Mouse (Mus musculus) hindbrain, embryonic 12.5 days (tissue): Measurements from ENCODE around the gene Cd300lf. TPM values are rescaled to one million over a fixed set of nuclear protein-coding genes. Genes with fewer than 3 reads are reported as not detected.

ENCODE experiments used
- ATAC-seq: fragments of 200-750 bp; cut with Nextera tagmentation; 2 replicates; pipeline ENCODE4 v1.8.0; 2017; ENCODE audit warnings: moderate TSS enrichment; ENCODE audit not compliant: low FRiP score
- H3K27ac ChIP-seq: fragments of 300-500 bp; sonication (generic); 2 replicates; pipeline ENCODE4 v1.5.1; 2016; ENCODE audit warnings: mild to moderate bottlenecking
- H3K27me3 ChIP-seq: fragments of 300-500 bp; sonication (generic); 2 replicates; pipeline ENCODE4 v1.6.1; 2016; ENCODE audit warnings: mild to moderate bottlenecking
- H3K36me3 ChIP-seq: fragments of 300-500 bp; sonication (generic); 2 replicates; pipeline ENCODE4 v1.6.1; 2016; ENCODE audit warnings: mild to moderate bottlenecking
- H3K4me1 ChIP-seq: fragments of 300-500 bp; sonication (generic); 2 replicates; pipeline ENCODE4 v1.6.1; 2016
- H3K4me2 ChIP-seq: fragments of 300-500 bp; sonication (generic); replicated peaks from 2 replicates; pipeline ENCODE4 v1.6.1; 2016; ENCODE audit warnings: mild to moderate bottlenecking
- H3K4me3 ChIP-seq: fragments of 300-500 bp; sonication (generic); 2 replicates; pipeline ENCODE4 v1.5.1; 2016; ENCODE audit warnings: mild to moderate bottlenecking
- H3K9ac ChIP-seq: fragments of 300-500 bp; sonication (generic); 2 replicates; pipeline ENCODE4 v1.6.1; 2016; ENCODE audit warnings: mild to moderate bottlenecking, moderate library complexity
- H3K9me3 ChIP-seq: fragments of 300-500 bp; sonication (generic); replicated peaks from 2 replicates; pipeline ENCODE4 v1.6.1; 2016; ENCODE audit warnings: mild to moderate bottlenecking
- WGBS: fragments of 180-500 bp; shearing (Covaris S2); methylation state at CpG from one replicate; pipeline ENCODE4 v1.1.7; 2016; 5-methylcytosine and 5-hydroxymethylcytosine counted together
- polyA plus RNA-seq: library from polyadenylated mRNA; unstranded; fragments of >200 nt; fragmentation: Nextera tagmentation; extraction: Ambion mirVana; gene quantifications from 2 replicates; pipeline ENCODE4 v1.2.1, GENCODE M21; 2016

Gene Cd300lf
- polyA plus RNA-seq, 1 experiment from 2014 or later, result 0.27 TPM

DNA sequence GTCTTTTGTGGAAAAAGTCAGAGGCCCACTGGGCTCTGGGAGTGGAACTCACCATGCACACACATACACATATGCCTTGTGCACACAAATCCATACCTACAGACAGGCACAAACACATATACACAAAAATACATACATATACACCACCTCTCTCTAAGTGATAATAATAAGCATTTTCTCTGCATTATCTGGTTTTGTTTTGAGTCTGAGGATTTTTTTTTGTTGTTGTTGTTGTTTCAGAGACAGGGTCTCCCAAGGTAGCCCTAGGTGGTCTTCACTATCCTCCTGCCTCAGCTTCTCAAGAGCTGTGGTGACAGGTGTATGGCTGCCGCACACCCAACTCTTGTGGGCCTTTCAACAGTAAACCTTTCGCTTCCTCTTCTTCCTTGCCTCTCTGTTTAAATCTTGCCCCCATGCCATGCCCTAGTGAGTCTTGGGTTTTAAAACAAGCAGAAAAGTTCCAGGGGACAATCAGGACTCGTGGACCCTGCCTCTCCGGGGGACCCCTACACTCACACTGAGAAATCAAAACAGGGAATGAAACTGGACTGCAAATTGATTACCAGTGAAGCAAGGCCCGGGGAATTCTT lies 33.7 kb downstream of the Cd300lf start:
- no peak for ATAC-seq
- Histone ChIP-seq H3K27me3 (peaks cover 9% of the 10 kb centered on the region; the same call in 1 of the 2 replicates), H3K36me3 (no peaks in the 10 kb centered on the region), H3K4me1 (peaks cover 8% of the 10 kb centered on the region; the same call in 1 of the 2 replicates), H3K9me3 (no peaks in the 10 kb centered on the region), H3K4me3 (no peak overlapping the region), H3K27ac (no peak overlapping the region), H3K9ac (no peak overlapping the region), H3K4me2 (no peak overlapping the region)
- 67% methylated on average over 5 of the region's 5 CpGs for WGBS

DNA sequence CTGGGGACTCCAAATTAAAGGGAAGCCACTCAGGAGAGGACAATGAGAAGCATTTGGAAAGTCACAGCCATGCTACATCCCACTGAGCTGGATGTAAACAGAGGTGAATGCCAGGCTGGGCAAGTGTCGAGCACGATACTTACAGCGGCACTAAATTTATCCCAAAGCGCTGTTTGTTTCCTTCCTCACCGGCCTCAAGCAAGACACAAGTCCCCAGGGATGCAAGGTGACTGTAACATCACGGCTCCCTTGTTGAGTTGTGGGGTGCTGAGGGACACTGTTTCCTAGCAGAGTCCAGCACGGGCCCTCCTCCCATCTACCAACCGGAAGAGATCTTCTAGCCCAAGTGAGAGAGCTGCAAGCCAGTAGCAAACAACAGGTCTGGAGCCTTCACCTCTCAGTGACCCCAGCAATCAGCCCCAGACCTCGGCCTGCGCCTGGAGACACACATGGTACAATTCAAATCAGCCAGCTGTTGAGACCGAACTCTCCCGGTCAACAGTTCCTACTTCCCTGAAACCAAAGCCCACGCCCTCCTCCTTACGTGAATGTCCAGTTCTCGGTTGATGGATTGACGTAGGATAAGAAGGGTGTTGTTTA lies 34.5 kb downstream of the Cd300lf start:
- 63% methylated on average over 16 of the region's 16 CpGs for WGBS
- no peaks in the 10 kb centered on the region for H3K36me3 ChIP-seq
- no peak overlapping the region for H3K4me3 ChIP-seq
- no peak for ATAC-seq
- no peak overlapping the region for H3K27ac ChIP-seq
- H3K9ac ChIP-seq, result no peak overlapping the region
- no peak overlapping the region for H3K4me2 ChIP-seq
- H3K9me3 ChIP-seq, result no peaks in the 10 kb centered on the region
- peaks cover 8% of the 10 kb centered on the region; the same call in 1 of the 2 replicates for H3K4me1 ChIP-seq
- peaks cover 9% of the 10 kb centered on the region; the same call in 1 of the 2 replicates for H3K27me3 ChIP-seq

DNA sequence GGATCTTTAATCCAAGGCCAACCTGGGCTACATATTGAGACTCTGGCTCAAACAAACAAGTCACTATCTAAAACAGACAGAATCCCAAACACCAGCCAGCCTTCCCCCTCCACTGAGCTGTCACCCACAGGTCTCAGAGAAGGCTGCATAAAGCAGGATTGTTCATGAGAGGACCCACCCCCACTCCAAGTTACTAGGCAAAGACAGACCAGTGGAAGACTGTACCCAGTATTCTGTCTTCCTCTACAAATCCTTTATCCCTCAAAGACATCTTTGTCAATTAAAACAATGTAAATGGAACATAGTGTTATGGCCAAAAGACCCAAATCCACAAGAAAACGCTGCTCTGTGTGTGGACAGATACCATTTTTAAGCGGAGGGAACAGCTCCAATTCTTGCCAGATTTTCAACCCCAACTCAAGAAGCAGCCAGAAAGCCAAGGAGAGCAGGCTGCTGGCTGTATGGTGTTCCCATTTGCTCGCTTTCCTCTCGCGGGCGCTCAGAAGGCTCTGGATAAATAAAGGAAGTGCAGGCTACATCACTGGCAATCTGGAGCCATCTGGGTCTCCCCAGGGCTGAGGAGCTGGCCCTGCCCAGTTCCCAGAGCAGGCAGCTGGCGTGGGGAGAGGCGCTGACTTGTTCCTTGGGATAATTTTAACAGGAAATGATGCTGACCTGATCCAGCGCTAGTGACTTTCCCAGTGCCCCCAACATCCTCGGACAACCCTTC lies 35.4 kb downstream of the Cd300lf start:
- Histone ChIP-seq H3K4me1 (peaks cover 8% of the 10 kb centered on the region; the same call in 1 of the 2 replicates), H3K9me3 (no peaks in the 10 kb centered on the region), H3K4me2 (no peak overlapping the region), H3K27me3 (peaks cover 9% of the 10 kb centered on the region; the same call in 1 of the 2 replicates), H3K4me3 (no peak overlapping the region), H3K36me3 (no peaks in the 10 kb centered on the region), H3K27ac (no peak overlapping the region), H3K9ac (no peak overlapping the region)
- 55% methylated on average over 10 of the region's 10 CpGs for WGBS
- no peak for ATAC-seq

DNA sequence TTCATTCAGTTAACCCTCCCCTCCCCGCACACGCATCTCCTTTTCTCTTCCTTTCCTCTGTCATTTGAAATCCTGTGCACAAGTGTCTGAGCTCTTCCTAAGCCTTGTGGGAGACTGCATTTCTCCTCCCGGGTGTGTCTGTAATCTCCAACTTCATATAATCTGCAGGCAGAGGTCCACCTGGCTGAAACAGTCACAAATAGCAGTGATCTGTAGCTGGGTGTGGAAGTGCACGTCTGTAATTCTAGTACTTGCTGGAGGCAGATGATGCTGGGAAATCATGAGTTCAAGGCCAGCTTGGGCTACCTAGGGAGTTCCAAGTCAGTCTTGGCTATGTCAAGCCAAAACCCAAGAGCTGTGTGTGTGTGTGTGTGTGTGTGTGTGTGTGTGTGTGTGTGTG lies 41.7 kb downstream of the Cd300lf start:
- Histone ChIP-seq H3K9me3 (0 out of 2 replicates have a peak, but pooled peaks cover 4% of the 10 kb centered on the region), H3K27me3 (peaks cover 44% of the 10 kb centered on the region), H3K27ac (no peak overlapping the region), H3K36me3 (no peaks in the 10 kb centered on the region), H3K4me2 (peak overlapping the region; percentile 50), H3K4me3 (no peak overlapping the region), H3K4me1 (peaks cover 6% of the 10 kb centered on the region), H3K9ac (no peak overlapping the region)
- ATAC-seq, result no peak
- 12% methylated on average over 4 of the region's 4 CpGs for WGBS

DNA sequence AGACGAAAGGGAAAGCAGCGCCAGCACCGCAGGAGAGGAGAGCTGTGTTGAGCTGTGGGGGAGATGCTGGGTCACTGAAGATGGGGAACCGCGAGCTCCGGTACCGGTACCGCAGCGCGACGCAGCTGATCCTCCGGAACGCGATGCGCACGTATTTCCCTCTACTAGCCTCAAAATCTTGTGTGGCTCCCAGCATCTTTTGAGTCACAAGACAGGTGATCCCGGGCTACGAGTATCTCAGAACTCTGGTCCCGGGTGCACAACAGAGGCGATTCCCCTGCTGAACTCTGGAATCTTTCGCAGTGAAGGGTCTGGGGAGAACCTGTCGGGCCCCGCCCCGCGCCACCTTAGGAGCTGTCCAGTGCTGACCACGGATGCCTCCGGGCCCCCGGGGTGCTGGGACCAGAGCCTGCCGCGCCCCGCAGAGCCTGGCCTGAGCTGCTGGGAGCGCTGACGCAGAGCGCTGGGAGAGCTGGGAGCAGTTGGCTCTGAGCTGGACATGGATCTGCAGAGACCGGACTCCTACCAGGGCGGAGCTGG lies 42.4 kb downstream of the Cd300lf start, which contains the start of gene Rab37:
TSS of gene Rab37 (plus strand) at position 70 of the 540 bp plus-strand sequence.
- Histone ChIP-seq H3K4me1 (peaks cover 6% of the 10 kb centered on the region), H3K27me3 (peaks cover 40% of the 10 kb centered on the region), H3K36me3 (no peaks in the 10 kb centered on the region), H3K9ac (0 out of 2 replicates have a peak within 1 kb of the TSS, but pooled peaks have one; percentile 15), H3K9me3 (0 out of 2 replicates have a peak, but pooled peaks cover 4% of the 10 kb centered on the region), H3K4me2 (peak within 1 kb of the TSS; percentile 50), H3K27ac (no peak within 1 kb of the TSS), H3K4me3 (peak within 1 kb of the TSS; percentile 18; the same call in 1 of the 2 replicates)
- no peak for ATAC-seq
- WGBS, result 4% methylated on average over 36 of the region's 36 CpGs

DNA sequence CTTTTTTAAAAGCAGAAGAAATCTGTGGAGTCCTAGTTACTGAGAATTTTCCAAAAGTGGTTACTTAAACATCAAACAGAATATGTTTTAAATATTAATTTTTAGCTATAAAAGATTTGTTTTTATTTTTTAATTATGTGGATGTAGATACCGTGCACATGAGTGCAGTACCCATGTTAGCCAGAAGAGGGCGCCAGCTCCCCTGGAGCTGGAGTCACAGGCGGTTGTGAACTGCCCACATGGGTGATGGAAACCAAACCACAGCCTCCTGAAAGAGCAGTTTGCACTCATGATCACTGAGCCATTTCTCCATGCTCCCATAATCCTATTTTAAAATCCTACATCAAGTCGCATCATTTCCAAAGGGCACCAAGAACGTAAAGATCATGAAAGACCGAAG lies 43.9 kb downstream of the Cd300lf start:
- ATAC-seq, result no peak
- 68% methylated on average over 6 of the region's 6 CpGs for WGBS
- H3K9me3 ChIP-seq, result 0 out of 2 replicates have a peak, but pooled peaks cover 4% of the 10 kb centered on the region

DNA sequence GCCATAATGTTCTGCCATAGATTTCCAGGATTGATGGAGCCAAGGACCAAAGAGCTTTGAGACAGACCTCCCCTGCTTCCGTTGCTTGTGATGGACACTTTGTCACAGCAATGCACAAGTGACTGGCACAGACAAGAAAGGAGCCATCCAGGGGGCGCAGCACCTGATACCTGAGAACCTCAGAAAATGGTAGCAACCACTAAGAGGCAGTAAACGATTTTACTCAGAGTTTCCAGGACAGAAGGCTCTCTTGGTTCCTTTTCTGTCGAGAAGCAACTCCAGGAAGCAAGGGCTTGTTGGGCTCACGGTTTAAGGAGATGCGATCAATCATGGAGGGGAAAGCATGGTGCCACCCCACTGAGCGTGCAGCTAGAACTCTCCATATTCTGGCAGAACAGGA lies 47.6 kb downstream of the Cd300lf start:
- Histone ChIP-seq H3K27ac (no peak overlapping the region), H3K4me2 (no peak overlapping the region), H3K4me1 (peaks cover 17% of the 10 kb centered on the region), H3K9ac (no peak overlapping the region), H3K36me3 (no peaks in the 10 kb centered on the region), H3K27me3 (peaks cover 43% of the 10 kb centered on the region), H3K4me3 (no peak overlapping the region), H3K9me3 (0 out of 2 replicates have a peak, but pooled peaks cover 4% of the 10 kb centered on the region)
- ATAC-seq, result no peak
- WGBS, result 69% methylated on average over 7 of the region's 7 CpGs

More for the DNA sequence above, 43.9 kb downstream of the Cd300lf start:
- no peaks in the 10 kb centered on the region for H3K36me3 ChIP-seq
- no peak overlapping the region for H3K4me2 ChIP-seq
- H3K4me1 ChIP-seq, result peaks cover 8% of the 10 kb centered on the region
- H3K4me3 ChIP-seq, result no peak overlapping the region
- H3K27me3 ChIP-seq, result peaks cover 46% of the 10 kb centered on the region
- H3K27ac ChIP-seq, result no peak overlapping the region
- no peak overlapping the region for H3K9ac ChIP-seq

DNA sequence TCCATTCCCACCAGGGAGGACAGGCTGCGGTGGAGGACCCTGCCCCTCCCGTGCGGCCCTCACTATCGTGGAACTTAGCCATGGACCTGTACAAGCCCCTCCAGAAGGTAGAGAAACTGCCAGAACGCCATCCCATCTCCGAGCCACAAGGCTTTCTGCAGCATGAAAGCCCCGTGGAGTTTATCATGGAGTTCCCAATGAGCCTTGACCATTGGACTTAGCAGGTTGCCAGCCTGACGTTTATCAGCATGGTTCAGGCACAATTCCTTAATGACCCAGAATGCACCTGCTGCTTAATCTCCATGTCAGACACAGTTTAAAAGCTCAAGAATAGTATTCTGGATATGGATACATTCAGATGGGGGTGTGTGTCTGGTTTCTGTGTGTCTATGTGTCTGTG lies 48.7 kb downstream of the Cd300lf start:
- 47% methylated on average over 8 of the region's 8 CpGs for WGBS
- Histone ChIP-seq H3K27ac (no peak overlapping the region), H3K9me3 (0 out of 2 replicates have a peak, but pooled peaks cover under 1% of the 10 kb centered on the region), H3K4me1 (peaks cover 17% of the 10 kb centered on the region), H3K4me3 (no peak overlapping the region), H3K9ac (no peak overlapping the region), H3K36me3 (no peaks in the 10 kb centered on the region), H3K4me2 (no peak overlapping the region; the same call in 1 of the 2 replicates), H3K27me3 (peaks cover 32% of the 10 kb centered on the region)
- 0 out of 2 replicates have a peak, but pooled peaks have one; percentile 6 for ATAC-seq

DNA sequence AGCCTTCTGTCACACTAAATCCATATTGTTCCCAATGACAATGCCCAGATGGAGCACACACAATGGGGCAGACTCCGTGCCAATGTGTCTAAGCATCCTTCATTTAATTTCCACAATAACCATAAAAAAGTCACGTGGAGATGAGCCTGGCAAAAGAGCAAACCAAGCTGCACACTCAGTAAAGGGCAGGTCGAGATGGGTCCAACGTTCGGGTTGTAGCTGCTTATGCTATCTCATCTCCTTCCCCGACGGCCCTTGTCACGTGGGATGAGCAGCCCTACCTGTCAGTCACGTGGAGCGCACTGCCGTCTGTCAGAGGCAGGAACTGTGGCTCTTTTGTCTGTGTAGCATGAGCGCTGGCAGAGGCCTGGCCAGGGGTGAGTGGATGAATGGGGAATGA lies 49.2 kb downstream of the Cd300lf start:
- Histone ChIP-seq H3K27me3 (peaks cover 30% of the 10 kb centered on the region), H3K4me2 (no peak overlapping the region; the same call in 1 of the 2 replicates), H3K36me3 (no peaks in the 10 kb centered on the region), H3K9ac (no peak overlapping the region), H3K4me3 (no peak overlapping the region), H3K27ac (no peak overlapping the region), H3K4me1 (peaks cover 17% of the 10 kb centered on the region), H3K9me3 (no peaks in the 10 kb centered on the region)
- WGBS, result 24% methylated on average over 12 of the region's 12 CpGs
- 0 out of 2 replicates have a peak, but pooled peaks have one; percentile 26 for ATAC-seq

DNA sequence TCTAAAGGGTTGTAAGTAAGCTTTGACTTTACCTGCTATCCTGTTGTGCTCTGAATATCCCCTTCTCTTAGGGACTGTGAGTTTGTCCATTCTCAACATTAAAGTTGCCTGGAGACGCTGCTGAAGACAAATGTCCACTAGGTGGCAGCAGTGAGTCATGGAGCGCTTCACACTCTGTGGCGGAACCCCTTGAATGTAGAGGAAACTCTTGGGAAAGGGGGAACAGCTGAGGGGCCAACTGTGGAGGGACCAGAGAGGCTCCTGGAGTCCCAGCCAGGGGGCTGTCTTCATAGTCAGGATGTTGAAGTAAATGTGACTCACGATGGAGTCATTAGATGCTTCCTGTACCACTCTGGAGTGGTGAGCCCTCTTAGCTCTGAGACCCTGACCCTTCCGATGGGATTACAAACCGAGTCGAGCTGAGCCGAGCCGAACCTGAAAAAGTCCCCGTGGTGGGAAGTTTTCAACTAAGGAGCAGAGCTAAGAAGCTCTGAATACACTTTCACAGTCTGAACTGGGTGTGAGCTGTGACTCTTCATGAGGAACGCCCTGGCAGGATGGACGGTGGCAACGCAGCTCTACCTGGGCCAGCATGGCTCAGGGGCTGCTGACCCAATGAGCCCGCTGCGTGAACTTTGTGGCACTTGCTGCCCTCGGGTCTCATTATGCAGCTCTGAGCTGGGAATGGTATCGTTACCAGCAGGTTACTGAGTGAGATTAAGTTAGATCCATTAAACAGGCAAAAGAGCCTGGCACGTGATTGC lies 50.2 kb downstream of the Cd300lf start:
- Histone ChIP-seq H3K4me3 (no peak overlapping the region), H3K4me1 (peaks cover 17% of the 10 kb centered on the region), H3K36me3 (no peaks in the 10 kb centered on the region), H3K9ac (no peak overlapping the region), H3K27ac (no peak overlapping the region), H3K9me3 (no peaks in the 10 kb centered on the region), H3K4me2 (no peak overlapping the region), H3K27me3 (peaks cover 27% of the 10 kb centered on the region)
- peak; percentile 52; the same call in 1 of the 2 replicates for ATAC-seq
- WGBS, result 44% methylated on average over 18 of the region's 18 CpGs

DNA sequence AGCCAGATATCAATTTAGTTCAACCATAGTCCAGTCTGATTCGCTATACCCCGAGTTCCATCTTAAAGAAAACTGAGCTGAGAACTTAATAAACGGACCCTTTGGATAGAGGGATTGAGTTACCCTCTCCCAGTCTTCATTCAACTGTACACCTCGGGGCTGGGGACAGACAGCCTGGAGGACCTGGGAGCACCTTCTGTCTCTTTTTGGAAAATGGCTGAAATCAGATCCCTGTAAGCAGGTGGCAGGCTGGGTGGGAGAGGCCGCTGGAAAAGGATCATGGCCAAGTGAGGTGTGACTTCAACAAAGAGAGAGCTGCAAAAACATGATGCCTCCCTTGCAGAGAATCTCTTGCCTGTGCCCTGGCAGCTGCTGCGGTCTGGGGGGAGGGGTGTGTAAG lies 51.6 kb downstream of the Cd300lf start:
- Histone ChIP-seq H3K9me3 (no peaks in the 10 kb centered on the region), H3K4me3 (no peak overlapping the region), H3K36me3 (no peaks in the 10 kb centered on the region), H3K4me1 (peaks cover 17% of the 10 kb centered on the region), H3K4me2 (no peak overlapping the region), H3K27me3 (peaks cover 24% of the 10 kb centered on the region), H3K27ac (no peak overlapping the region), H3K9ac (no peak overlapping the region)
- ATAC-seq, result no peak
- 76% methylated on average over 6 of the region's 6 CpGs for WGBS
